Mouse (Mus musculus) left cerebral cortex, postnatal 25 days (tissue): ENCODE measurements around the gene Cdc7. TPM values are rescaled to one million over a fixed set of nuclear protein-coding genes. Genes with fewer than 3 reads are reported as not detected.
A peak's percentile ranks its signal among the peaks of the same experiment; 100 is the strongest.
"Not testable (repeated sequence)": the region's sequence is repeated elsewhere in the genome, so short reads cannot be mapped to it uniquely, and the experiment has no call there.

Experiments
- DNase-seq, 2 experiments: peaks; one replicate each; pipeline ENCODE4 v3.0.0; 2022; ENCODE audit warnings: low spot score in 2 of 2, mixed read lengths in 1 of 2
- intact Hi-C: fragments of 180-260 bp; cut with DNase I; formaldehyde crosslinking; loops from one replicate; pipeline ENCODE4 v1.15.1; 2025
- total RNA-seq, 2 experiments: library from RNA; stranded (reverse); gene quantifications; 2 replicates each; pipeline ENCODE4 v1.2.3; 2021

Gene Cdc7
- total RNA-seq: 10 to 100 TPM; 10.9 to 11.1 TPM

GRCm38 (mm10) chr5:106963584-106964512, at the start of gene Cdc7:
Gene Cdc7 (plus strand): TSS chr5:106964322.
- DNase-seq: peak; percentile 91 to 94
- intact Hi-C loops: no loop called here

GRCm38 (mm10) chr5:106919315-106919714, 44.8 kb upstream of the Cdc7 start:
- DNase-seq: no peak
- intact Hi-C loops: no loop called here

DNA sequence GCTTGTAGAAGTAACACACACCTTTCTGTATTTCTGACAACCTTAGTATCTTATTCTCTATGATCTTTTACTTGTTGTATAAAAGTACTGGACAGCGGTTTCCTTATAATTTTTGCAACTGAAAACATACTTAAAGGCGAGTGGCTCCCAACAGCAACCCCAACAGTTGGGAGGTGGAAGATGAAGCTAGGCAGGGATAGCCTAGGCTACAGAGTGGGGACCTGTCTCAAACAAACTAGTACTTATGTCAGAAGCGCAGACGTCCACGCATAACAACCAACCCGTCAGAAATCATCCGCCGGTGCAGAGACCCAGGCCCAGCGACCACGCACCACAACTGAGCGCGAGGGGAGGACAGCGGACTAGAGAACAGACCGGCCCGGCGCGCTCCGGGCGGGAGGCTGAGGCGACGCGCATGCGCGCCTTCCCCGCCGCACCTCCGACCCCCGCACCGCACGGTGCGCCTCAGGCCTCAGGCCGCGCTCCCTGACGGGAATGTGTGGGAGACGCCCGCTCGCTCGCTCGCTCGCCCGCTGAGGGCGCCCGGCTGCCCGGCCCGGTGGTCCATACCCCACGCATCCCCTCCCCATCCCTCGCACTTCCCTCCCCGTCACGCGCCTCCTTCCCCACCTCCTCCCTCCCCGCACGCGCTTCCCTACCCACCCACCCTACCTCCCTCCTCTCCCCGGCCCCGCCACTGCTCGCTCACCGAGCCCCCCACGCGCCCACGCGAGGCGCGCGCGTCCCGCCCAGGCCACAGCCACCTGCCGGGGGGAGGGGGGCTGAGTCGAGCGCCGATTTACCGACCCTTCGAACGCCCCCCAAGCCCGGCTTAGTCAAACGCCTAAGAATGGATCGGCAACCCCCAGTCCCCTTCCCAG, 38.4 kb upstream of the Cdc7 start, which contains the start of gene Hfm1:
Gene Hfm1, minus strand, starts transcription at position 834 of the 881 bp plus-strand sequence.
- intact Hi-C loops: no loop called here
- peak; percentile 72 to 73 for DNase-seq

- intact Hi-C loops: no loop called here
- no peak for DNase-seq
Observed at GRCm38 (mm10) chr5:106926369-106926686, 37.8 kb upstream of the Cdc7 start.

DNA sequence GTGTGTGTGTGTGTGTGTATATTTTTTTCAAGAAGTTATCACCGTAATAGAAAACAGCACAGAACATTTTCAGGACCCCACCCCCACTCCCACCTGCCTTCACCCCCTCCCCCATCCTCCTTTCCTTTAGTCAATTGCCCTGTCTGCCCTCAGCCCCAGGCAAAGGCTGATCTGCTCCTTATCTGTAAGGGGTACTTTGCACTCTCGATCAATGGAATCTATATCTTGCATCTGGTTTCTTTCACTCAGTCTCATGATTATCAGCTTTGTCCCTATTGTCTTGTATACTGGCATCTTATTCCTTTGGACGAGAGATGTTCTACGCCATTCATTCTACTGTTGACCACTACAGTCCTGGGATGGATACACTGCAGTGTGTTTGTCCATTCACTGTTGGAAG, 36.1 kb upstream of the Cdc7 start:
- no peak for DNase-seq
- intact Hi-C loops: no loop called here

- no peak for DNase-seq
- intact Hi-C loops: no loop called here
Observed at GRCm38 (mm10) chr5:106946342-106946741, 17.8 kb upstream of the Cdc7 start.

DNA sequence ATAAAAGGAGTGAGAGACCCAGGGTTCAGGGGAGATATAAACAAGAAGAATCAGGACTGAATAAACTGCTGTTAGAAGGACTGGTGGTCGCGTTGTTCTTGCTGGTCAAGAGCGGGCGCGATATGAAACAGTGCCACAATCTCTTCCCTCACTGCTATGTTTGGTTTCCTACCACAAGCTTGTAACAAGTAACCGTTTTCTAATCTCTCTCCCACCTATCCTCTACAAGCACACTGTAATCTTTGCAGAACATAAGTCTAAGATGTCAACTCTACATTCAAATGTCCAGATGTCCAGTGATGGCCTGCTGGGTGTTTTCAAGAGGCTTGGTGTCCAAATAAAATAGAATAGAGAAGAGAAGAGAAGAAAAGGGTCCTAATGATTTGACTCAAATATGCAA, 15.4 kb upstream of the Cdc7 start:
- intact Hi-C loops: no loop called here
- no peak for DNase-seq

DNA sequence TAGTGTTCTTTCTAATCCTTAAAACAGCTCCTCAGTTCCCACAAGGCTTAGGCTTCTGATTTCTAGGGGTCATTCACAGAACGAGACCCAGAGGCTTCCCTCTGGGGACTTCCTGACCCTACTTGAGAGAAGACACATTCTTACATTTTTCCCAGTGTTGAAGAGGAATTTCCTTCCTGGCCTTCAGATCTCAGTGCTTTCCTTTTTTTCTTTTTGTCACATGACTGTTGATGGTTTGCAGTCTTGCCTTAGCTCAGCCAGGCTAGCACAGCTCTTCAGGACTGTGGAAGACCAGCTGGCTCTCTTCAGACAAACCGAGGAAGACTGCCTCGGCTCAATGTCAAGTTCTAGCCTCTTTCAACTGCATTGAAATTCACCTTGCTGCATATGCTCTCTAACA, 7.7 kb upstream of the Cdc7 start:
- DNase-seq: no peak
- intact Hi-C loops: no loop called here

- no peak for DNase-seq
Observed at GRCm38 (mm10) chr5:106959031-106959430, 5.1 kb upstream of the Cdc7 start.

DNA sequence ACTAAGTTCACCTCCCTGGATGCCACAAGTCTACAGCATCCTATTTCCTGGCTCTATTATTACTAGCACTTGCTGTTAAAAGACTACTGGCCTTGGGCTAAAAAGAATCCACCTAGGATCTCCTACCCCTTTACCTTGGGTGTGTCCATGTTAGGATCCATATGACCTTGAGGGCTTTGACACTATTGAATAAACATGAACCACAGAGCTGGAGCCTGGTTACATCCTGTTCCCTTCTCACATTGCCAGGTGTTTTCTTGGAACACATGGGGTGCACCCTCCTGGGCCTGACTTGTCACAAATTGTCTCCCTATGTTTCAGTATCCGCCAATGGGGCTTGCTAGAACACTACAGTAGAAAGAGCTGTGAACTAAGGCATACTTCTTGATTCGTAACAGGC, 3.7 kb upstream of the Cdc7 start:
- DNase-seq: no peak
- intact Hi-C loops: no loop called here

More at GRCm38 (mm10) chr5:106959031-106959430, 5.1 kb upstream of the Cdc7 start:
- intact Hi-C loops: no loop called here

DNA sequence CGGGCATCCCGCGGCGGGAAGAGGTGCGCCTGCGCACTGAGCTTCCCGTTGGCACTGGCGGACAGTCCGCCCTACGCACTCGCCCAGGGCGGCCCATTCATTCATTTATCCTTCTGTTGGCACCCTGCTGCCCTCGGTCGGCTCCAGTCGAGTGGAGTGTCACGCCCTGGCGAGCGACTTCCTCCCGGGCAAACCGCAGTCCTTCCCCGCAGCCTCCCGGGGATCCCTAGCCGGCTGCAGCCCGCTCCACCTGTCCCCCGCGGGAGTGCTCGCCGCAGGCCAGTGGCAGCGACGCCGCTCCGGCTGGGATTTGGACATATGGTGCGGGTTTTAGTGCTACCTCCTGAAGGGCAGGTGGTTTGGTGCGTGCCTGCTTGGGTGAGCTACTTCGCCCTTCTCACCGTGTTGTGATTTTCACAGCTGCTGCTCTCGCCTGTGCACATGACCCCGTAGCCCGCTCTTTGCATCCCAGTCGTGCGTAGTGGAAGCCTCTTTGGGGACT, 442 bp downstream of the Cdc7 start:
- DNase-seq: no peak
- intact Hi-C loops: no loop called here

DNA sequence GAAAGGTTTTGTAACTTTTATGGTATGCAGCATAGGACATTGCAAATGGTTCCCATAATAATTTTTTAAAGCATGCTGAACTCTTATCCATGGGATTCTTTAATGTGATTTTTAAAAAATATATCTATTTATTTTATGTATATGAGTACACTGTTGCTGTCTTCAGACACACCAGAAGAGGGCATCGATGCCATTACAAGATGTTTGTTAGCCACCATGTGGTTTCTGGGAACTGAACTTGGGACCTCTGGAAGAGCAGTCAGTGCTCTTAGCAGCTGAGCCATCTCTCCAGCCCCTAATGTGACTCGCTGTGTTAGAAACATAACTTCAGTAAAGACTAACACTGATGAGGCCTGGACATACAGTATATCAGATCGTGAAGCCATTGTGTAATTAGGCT, 2.3 kb downstream of the Cdc7 start:
- DNase-seq: no peak

DNA sequence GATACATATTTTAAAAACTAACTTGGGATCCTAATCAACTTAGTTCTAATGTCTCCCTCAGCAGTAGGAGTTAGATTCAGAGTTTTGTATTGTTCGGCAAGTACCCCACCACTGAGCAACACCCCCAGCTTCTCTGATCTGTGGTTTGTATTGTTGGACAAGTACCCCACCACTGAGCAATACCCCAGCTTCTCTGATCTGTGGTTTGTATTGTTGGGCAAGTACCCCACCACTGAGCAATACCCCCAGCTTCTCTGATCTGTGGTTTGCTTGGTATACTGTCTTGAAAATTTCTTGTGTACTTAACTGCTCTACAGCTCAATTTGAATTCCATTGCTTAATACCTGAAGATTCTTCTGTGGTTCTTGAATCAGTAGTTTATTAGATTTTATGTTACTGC, 3.5 kb downstream of the Cdc7 start:
- DNase-seq: no peak
- intact Hi-C loops: no loop called here

More for the DNA sequence above, 2.3 kb downstream of the Cdc7 start:
- intact Hi-C loops: no loop called here

DNA sequence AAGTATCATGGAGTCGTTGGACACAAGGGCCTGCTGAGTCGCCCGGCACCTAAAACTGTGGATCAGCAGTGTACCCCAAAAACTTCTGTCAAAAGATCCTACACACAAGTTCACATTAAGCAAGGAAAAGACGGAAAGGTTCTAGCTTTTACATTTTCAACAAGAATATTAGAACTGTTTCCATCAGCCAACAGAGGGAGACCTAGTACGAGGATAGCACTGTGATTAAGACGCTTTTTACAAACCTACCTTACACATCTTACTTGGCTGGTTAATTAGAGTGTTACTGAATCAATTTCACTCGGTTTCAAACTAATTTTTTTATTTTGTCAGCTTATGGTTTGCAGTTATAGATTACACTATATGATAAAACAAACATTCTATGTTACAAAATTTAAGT, 9.8 kb downstream of the Cdc7 start:
- DNase-seq: no peak
- intact Hi-C loops: no loop called here

GRCm38 (mm10) chr5:106979156-106979555, 15.0 kb downstream of the Cdc7 start:
- DNase-seq: no peak
- intact Hi-C loops: no loop called here

- intact Hi-C loops: no loop called here
- DNase-seq: no peak
Observed at GRCm38 (mm10) chr5:106982298-106982952, 18.3 kb downstream of the Cdc7 start.

DNA sequence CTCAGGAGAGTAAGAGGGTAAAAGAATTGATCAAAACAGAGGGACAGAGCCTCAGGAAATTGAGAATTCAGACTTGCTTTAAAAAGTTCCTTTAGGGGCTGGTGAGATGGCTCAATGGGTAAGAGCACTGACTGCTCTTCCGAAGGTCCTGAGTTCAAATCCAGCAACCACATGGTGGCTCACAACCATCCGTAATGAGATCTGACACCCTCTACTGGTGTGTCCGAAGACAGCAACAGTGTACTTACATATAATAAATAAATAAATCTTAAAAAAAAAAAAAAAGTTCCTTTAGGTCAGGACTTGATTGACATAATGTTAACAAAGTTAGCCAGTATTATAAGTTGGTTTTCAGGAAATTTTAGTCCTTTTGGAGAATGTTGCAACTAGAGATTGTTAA, 20.8 kb downstream of the Cdc7 start:
- intact Hi-C loops, DNase-seq: not testable (repeated sequence)

- DNase-seq: no peak
- intact Hi-C loops: no loop called here
Observed at GRCm38 (mm10) chr5:106985594-106985993, 21.5 kb downstream of the Cdc7 start.

GRCm38 (mm10) chr5:106989181-106989580, 25.1 kb downstream of the Cdc7 start:
- intact Hi-C loops: no loop called here
- DNase-seq: no peak

GRCm38 (mm10) chr5:106989786-106990185, 25.7 kb downstream of the Cdc7 start:
- DNase-seq: no peak
- intact Hi-C loops: loop anchor here (1.0 to 10.0 kb wide), 2 partner anchors 295 to 331 kb away; partner anchors contain the start of gene Tgfbr3
